Comparison of ENCODE assay signal across 16 mouse cellular contexts in genomic region chr4:95159821-95160220, GRCm38 (mm10).
A peak's percentile ranks its signal among the peaks of the same experiment; 100 is the strongest.
DNase-seq lines count a peak whose midpoint lies in the region; ATAC-seq and TF ChIP-seq lines count a peak whose summit lies in the region.
"Had no signal": no experiment of that assay in that cellular context is flagged by ENCODE, and none has a peak within 500 bp of the region (broad histone marks: within the 10 kb centered on the region; RNA-seq: fewer than 3 reads in every experiment).

No protein-coding gene starts in this region.

- TF ChIP-seq EP300 in heart, postnatal 0 days (IDR thresholded peaks at IDR 0.05; ENCODE audit: low read depth), result no peak

- H3K4me3 ChIP-seq in heart, embryonic 11.5 days (ENCODE audit: low read depth, low read length), result no peak overlapping the region
- no peak overlapping the region for H3K4me3 ChIP-seq in liver, embryonic 13.5 days (replicated peaks)
- no peak overlapping the region for H3K4me3 ChIP-seq in liver, embryonic 11.5 days (ENCODE audit: low read depth, low read length)
- no peak overlapping the region for H3K4me3 ChIP-seq in heart, postnatal 0 days (ENCODE audit: low read depth, low read length)
- no peak overlapping the region for H3K4me3 ChIP-seq in stomach, embryonic 15.5 days (replicated peaks)
- H3K4me3 ChIP-seq: embryonic facial prominence, embryonic 12.5 days; forebrain, embryonic 12.5 days; limb, embryonic 12.5 days had no signal

- no peak for ATAC-seq in heart, embryonic 11.5 days (replicated peaks; ENCODE audit: insufficient number of reproducible peaks, low FRiP score, low TSS enrichment)
- ATAC-seq in liver, embryonic 13.5 days (ENCODE audit: low read depth), result no peak
- ATAC-seq in liver, embryonic 11.5 days (replicated peaks; ENCODE audit: low FRiP score), result no peak
- no peak for ATAC-seq in heart, postnatal 0 days (ENCODE audit: insufficient read depth, low read depth)
- ATAC-seq in stomach, embryonic 15.5 days (ENCODE audit: insufficient read depth, low FRiP score, low read depth), result no peak
- ATAC-seq: hindbrain, embryonic 16.5 days had no signal

- no peak for DNase-seq in heart, postnatal 4 days
- DNase-seq in liver, embryonic 13.5 days, result no peak
- DNase-seq in liver, embryonic 11.5 days (ENCODE audit: low spot score), result no peak
- DNase-seq in heart, postnatal 0 days (ENCODE audit: low spot score), result peak; percentile 59
- DNase-seq in adrenal gland, postnatal 25 days, result no peak
- DNase-seq: adrenal gland, postnatal 36 days; cerebellum, postnatal 10 days; gastrocnemius, postnatal 14 days; right cerebral cortex, postnatal 25 days had no signal

- no peak for TF ChIP-seq CTCF in heart, postnatal 0 days (IDR thresholded peaks at IDR 0.05; ENCODE audit: low read depth)

- no peak overlapping the region for H3K4me2 ChIP-seq in heart, embryonic 11.5 days
- peak overlapping the region; percentile 86; the same call in 1 of the 2 replicates for H3K4me2 ChIP-seq in liver, embryonic 13.5 days
- H3K4me2 ChIP-seq in liver, embryonic 11.5 days, result no peak overlapping the region
- H3K4me2 ChIP-seq in heart, postnatal 0 days (ENCODE audit: low read depth, low read length), result no peak overlapping the region
- H3K4me2 ChIP-seq in stomach, embryonic 15.5 days, result no peak overlapping the region
- H3K4me2 ChIP-seq: embryonic facial prominence, embryonic 12.5 days; limb, embryonic 12.5 days had no signal

- 77% methylated on average over 4 of the region's 4 CpGs for WGBS in heart, embryonic 11.5 days (ENCODE audit: insufficient replicate concordance)
- WGBS in liver, embryonic 13.5 days (ENCODE audit: insufficient replicate concordance), result 77% methylated on average over 4 of the region's 4 CpGs
- 80% methylated on average over 4 of the region's 4 CpGs for WGBS in liver, embryonic 11.5 days
- WGBS in heart, postnatal 0 days, result 36% methylated on average over 4 of the region's 4 CpGs
- WGBS in stomach, embryonic 15.5 days, result 72% methylated on average over 4 of the region's 4 CpGs

- no peak overlapping the region for H3K9ac ChIP-seq in heart, embryonic 11.5 days (ENCODE audit: low read depth, low read length)
- 0 out of 2 replicates have a peak overlapping the region, but pooled peaks have one; percentile 86 for H3K9ac ChIP-seq in liver, embryonic 13.5 days
- H3K9ac ChIP-seq in liver, embryonic 11.5 days (ENCODE audit: low read depth, low read length), result no peak overlapping the region
- no peak overlapping the region for H3K9ac ChIP-seq in heart, postnatal 0 days (replicated peaks; ENCODE audit: low read depth, low read length)
- no peak overlapping the region for H3K9ac ChIP-seq in stomach, embryonic 15.5 days
- H3K9ac ChIP-seq: embryonic facial prominence, embryonic 12.5 days; forebrain, embryonic 12.5 days; limb, embryonic 12.5 days had no signal

- H3K27ac ChIP-seq in heart, embryonic 11.5 days (ENCODE audit: low read depth, low read length), result 0 out of 2 replicates have a peak overlapping the region, but pooled peaks have one; percentile 8
- peak overlapping the region; percentile 98 for H3K27ac ChIP-seq in liver, embryonic 13.5 days
- no peak overlapping the region for H3K27ac ChIP-seq in liver, embryonic 11.5 days (ENCODE audit: low read depth, low read length)
- H3K27ac ChIP-seq in heart, postnatal 0 days (ENCODE audit: low read depth), result peak overlapping the region; percentile 94
- peak overlapping the region; percentile 95 for H3K27ac ChIP-seq in stomach, embryonic 15.5 days
- H3K27ac ChIP-seq: forebrain, embryonic 12.5 days had no signal

- H3K9me3 ChIP-seq in heart, embryonic 11.5 days (replicated peaks; ENCODE audit: control insufficient read depth, low read length), result no peaks in the 10 kb centered on the region
- H3K9me3 ChIP-seq in liver, embryonic 13.5 days (replicated peaks), result no peaks in the 10 kb centered on the region
- no peaks in the 10 kb centered on the region for H3K9me3 ChIP-seq in liver, embryonic 11.5 days (ENCODE audit: control insufficient read depth, low read length)
- no peaks in the 10 kb centered on the region for H3K9me3 ChIP-seq in heart, postnatal 0 days (replicated peaks; ENCODE audit: control insufficient read depth, low read length)
- no peaks in the 10 kb centered on the region for H3K9me3 ChIP-seq in stomach, embryonic 15.5 days
- H3K9me3 ChIP-seq: embryonic facial prominence, embryonic 12.5 days; forebrain, embryonic 12.5 days; limb, embryonic 12.5 days; megakaryocyte, embryonic 14.5 days had no signal

- H3K27me3 ChIP-seq in heart, embryonic 11.5 days (ENCODE audit: control insufficient read depth, insufficient read depth, low read length), result no peaks in the 10 kb centered on the region
- no peaks in the 10 kb centered on the region for H3K27me3 ChIP-seq in liver, embryonic 13.5 days
- H3K27me3 ChIP-seq in liver, embryonic 11.5 days (replicated peaks; ENCODE audit: control insufficient read depth, insufficient read depth, low read length), result no peaks in the 10 kb centered on the region
- H3K27me3 ChIP-seq in heart, postnatal 0 days (ENCODE audit: control insufficient read depth, insufficient read depth, low read length), result no peaks in the 10 kb centered on the region
- H3K27me3 ChIP-seq in stomach, embryonic 15.5 days (replicated peaks), result no peaks in the 10 kb centered on the region
- H3K27me3 ChIP-seq: embryonic facial prominence, embryonic 12.5 days; limb, embryonic 12.5 days; megakaryocyte, embryonic 14.5 days had no signal

- H3K4me1 ChIP-seq in heart, embryonic 11.5 days (ENCODE audit: control insufficient read depth, insufficient read depth, low read length), result peaks cover 32% of the 10 kb centered on the region
- H3K4me1 ChIP-seq in liver, embryonic 13.5 days (replicated peaks), result peaks cover 81% of the 10 kb centered on the region
- peaks cover 54% of the 10 kb centered on the region for H3K4me1 ChIP-seq in liver, embryonic 11.5 days (replicated peaks; ENCODE audit: control insufficient read depth, insufficient read depth, low read length)
- peaks cover 37% of the 10 kb centered on the region for H3K4me1 ChIP-seq in heart, postnatal 0 days (ENCODE audit: control insufficient read depth, insufficient read depth)
- H3K4me1 ChIP-seq in stomach, embryonic 15.5 days, result peaks cover 19% of the 10 kb centered on the region

- no peaks in the 10 kb centered on the region for H3K36me3 ChIP-seq in heart, embryonic 11.5 days (ENCODE audit: control insufficient read depth, insufficient read depth, low read length)
- no peaks in the 10 kb centered on the region for H3K36me3 ChIP-seq in liver, embryonic 13.5 days
- H3K36me3 ChIP-seq in liver, embryonic 11.5 days (ENCODE audit: control insufficient read depth, insufficient read depth, low read length), result no peaks in the 10 kb centered on the region
- H3K36me3 ChIP-seq in heart, postnatal 0 days (replicated peaks; ENCODE audit: control insufficient read depth, insufficient read depth, low read length), result no peaks in the 10 kb centered on the region
- H3K36me3 ChIP-seq in stomach, embryonic 15.5 days, result no peaks in the 10 kb centered on the region
- H3K36me3 ChIP-seq: embryonic facial prominence, embryonic 12.5 days; forebrain, embryonic 12.5 days; limb, embryonic 12.5 days had no signal
